Mouse (Mus musculus) liver, embryonic 15.5 days (tissue): Measurements from ENCODE around the gene Tmcc1. TPM values are rescaled to one million over a fixed set of nuclear protein-coding genes. Genes with fewer than 3 reads are reported as not detected.

ENCODE experiments used
- ATAC-seq: fragments of 200-750 bp; cut with Nextera tagmentation; 2 replicates; pipeline ENCODE4 v1.8.0; 2017; ENCODE audit warnings: moderate number of reproducible peaks, mild to moderate bottlenecking, moderate library complexity; ENCODE audit not compliant: insufficient read depth
- H3K27ac ChIP-seq: fragments of 300-500 bp; sonication (generic); replicated peaks from 2 replicates; pipeline ENCODE4 v1.5.1; 2015; ENCODE audit warnings: mild to moderate bottlenecking, inconsistent platforms
- H3K27me3 ChIP-seq: fragments of 300-500 bp; sonication (generic); 2 replicates; pipeline ENCODE4 v1.6.1; 2015; ENCODE audit warnings: mild to moderate bottlenecking, inconsistent platforms
- H3K36me3 ChIP-seq: fragments of 300-500 bp; sonication (generic); replicated peaks from 2 replicates; pipeline ENCODE4 v1.6.1; 2015; ENCODE audit warnings: moderate library complexity, mild to moderate bottlenecking, inconsistent platforms
- H3K4me1 ChIP-seq: fragments of 300-500 bp; sonication (generic); replicated peaks from 2 replicates; pipeline ENCODE4 v1.6.1; 2015; ENCODE audit warnings: inconsistent platforms
- H3K4me2 ChIP-seq: fragments of 300-500 bp; sonication (generic); 2 replicates; pipeline ENCODE4 v1.6.1; 2015; ENCODE audit warnings: moderate library complexity, mild to moderate bottlenecking, inconsistent platforms
- H3K4me3 ChIP-seq: fragments of 300-500 bp; sonication (generic); replicated peaks from 2 replicates; pipeline ENCODE4 v1.5.1; 2015; ENCODE audit warnings: mild to moderate bottlenecking, inconsistent platforms
- H3K9ac ChIP-seq: fragments of 300-500 bp; sonication (generic); 2 replicates; pipeline ENCODE4 v1.6.1; 2015; ENCODE audit warnings: moderate library complexity, mild to moderate bottlenecking, inconsistent platforms
- H3K9me3 ChIP-seq: fragments of 300-500 bp; sonication (generic); replicated peaks from 2 replicates; pipeline ENCODE4 v1.6.1; 2016; ENCODE audit warnings: inconsistent platforms
- WGBS: fragments of 180-500 bp; shearing (Covaris S2); methylation state at CpG from one replicate; pipeline ENCODE4 v1.1.7; 2015; ENCODE audit warnings: mixed read lengths; ENCODE audit not compliant: insufficient replicate concordance; 5-methylcytosine and 5-hydroxymethylcytosine counted together
- polyA plus RNA-seq: library from polyadenylated mRNA; unstranded; fragments of >200 nt; fragmentation: Nextera tagmentation; extraction: Ambion mirVana; gene quantifications from 2 replicates; pipeline ENCODE4 v1.2.1, GENCODE M21; 2015

Gene Tmcc1
- polyA plus RNA-seq, 1 experiment from 2014 or later: 3.5 TPM

DNA sequence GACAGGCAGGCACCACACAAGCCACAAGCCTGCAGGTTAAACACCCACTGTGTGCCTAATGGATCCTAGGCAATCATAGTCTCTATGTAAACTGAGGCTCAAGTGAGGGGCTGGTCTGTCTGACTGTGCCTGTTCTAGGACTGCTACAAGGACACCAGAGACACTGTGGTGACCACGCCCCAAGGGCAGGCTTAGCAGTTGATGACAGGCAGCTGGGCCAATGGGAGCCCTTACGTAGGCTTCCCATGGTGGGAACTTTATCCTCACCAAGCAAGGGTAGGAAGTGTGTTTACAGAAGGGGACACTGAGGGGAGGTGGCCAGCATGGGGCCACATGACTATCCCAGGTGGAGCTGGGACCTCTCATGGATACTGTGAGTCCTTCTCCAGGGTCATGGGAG, 194.1 kb downstream of the Tmcc1 start:
- Histone ChIP-seq H3K27ac (no peak overlapping the region), H3K4me2 (no peak overlapping the region), H3K4me3 (no peak overlapping the region), H3K36me3 (no peaks in the 10 kb centered on the region), H3K4me1 (peaks cover 45% of the 10 kb centered on the region), H3K9ac (no peak overlapping the region), H3K27me3 (peaks cover 33% of the 10 kb centered on the region), H3K9me3 (no peaks in the 10 kb centered on the region)
- WGBS: 69% methylated on average over 2 of the region's 2 CpGs
- ATAC-seq: no peak

DNA sequence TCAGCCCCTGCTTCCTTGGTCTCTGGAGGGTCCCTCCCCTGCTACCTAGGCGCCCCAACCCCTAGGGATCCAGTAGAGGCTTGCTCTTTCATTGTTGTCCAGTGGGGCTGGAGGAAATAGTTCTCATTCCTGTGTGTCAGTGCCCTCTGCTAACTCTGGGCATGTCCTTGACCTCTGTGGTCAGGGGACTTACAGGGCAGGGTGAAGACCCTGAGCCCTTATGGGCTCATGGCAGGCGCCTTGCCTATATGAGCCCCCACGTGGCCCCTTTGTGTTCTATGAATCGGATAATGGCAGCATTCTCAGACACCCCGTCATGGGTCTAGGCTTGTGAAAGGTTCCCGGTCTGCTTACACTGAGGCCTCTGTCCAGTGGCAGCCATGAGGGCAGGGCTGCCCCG, 194.5 kb downstream of the Tmcc1 start:
- 65% methylated on average over 7 of the region's 7 CpGs for WGBS
- H3K27me3 ChIP-seq: peaks cover 38% of the 10 kb centered on the region
- no peak overlapping the region for H3K4me3 ChIP-seq
- no peak overlapping the region for H3K9ac ChIP-seq
- H3K4me1 ChIP-seq: peaks cover 45% of the 10 kb centered on the region
- H3K9me3 ChIP-seq: no peaks in the 10 kb centered on the region
- no peak for ATAC-seq
- H3K27ac ChIP-seq: no peak overlapping the region
- no peak overlapping the region for H3K4me2 ChIP-seq
- no peaks in the 10 kb centered on the region for H3K36me3 ChIP-seq

DNA sequence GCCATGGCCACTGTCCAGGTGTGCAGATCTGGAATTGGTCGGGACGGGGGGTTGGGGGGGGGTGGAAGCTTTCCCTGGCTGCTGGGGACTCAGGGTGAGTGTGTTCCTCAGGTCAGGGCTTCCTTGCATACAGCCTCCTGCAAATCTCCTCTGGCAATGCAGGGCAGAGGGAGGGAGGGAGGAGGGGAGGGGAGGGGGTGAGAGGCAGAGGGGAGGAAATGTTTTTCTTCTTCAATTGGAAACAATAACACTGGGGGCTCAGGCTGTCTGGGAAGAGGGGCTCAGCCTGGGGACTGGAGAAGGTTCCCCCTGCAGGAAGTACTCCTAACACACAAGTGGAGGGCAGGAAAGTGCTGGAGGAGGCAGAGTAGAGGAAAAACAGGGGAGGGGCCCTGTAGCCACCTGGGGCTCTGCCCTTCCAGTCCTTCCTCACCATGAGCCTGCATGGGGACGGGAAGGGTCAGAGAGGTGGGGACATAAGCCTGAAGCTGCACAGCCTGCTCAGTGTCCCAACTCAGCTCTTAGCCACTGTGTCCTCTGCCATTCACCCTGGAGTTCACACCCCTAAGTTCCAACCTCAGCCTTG, 195.5 kb downstream of the Tmcc1 start:
- no peak overlapping the region for H3K9ac ChIP-seq
- peaks cover 47% of the 10 kb centered on the region for H3K27me3 ChIP-seq
- no peaks in the 10 kb centered on the region for H3K9me3 ChIP-seq
- no peak overlapping the region for H3K4me2 ChIP-seq
- H3K4me3 ChIP-seq: no peak overlapping the region
- no peak overlapping the region for H3K27ac ChIP-seq
- WGBS: 41% methylated on average over 3 of the region's 3 CpGs
- H3K4me1 ChIP-seq: peaks cover 48% of the 10 kb centered on the region
- no peak for ATAC-seq
- H3K36me3 ChIP-seq: no peaks in the 10 kb centered on the region

GRCm38 (mm10) chr6:115996171-115996851, 197.0 kb downstream of the Tmcc1 start:
- Histone ChIP-seq H3K27ac (peak overlapping the region; percentile 59; the same call in 1 of the 2 replicates), H3K36me3 (no peaks in the 10 kb centered on the region), H3K4me3 (no peak overlapping the region), H3K9ac (no peak overlapping the region), H3K27me3 (peaks cover 62% of the 10 kb centered on the region), H3K4me2 (no peak overlapping the region), H3K9me3 (no peaks in the 10 kb centered on the region), H3K4me1 (peaks cover 47% of the 10 kb centered on the region)
- ATAC-seq: peak; percentile 19; the same call in 1 of the 2 replicates
- 13% methylated on average over 6 of the region's 6 CpGs for WGBS

DNA sequence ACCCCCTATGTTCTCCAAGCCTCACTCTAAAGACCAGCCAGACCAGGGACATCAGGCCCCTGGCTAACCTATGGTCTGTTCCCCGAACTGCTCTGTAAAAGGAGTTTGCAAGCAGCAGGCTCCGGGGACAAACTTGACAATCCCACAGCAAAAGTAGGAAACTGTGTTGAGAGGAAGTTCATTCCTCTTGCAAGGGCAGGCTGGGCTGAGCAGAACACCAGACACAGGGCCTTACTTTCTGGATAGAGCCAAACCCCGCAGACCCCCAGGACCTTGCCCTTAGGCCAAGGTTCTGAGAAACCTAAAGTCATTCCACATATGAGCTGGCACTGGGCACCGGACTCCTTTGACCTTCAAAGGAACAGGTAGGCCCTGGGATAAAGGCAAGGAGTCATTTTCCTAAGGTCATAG, 197.8 kb downstream of the Tmcc1 start:
- WGBS: 32% methylated on average over 4 of the region's 4 CpGs
- H3K27ac ChIP-seq: peak overlapping the region; percentile 59
- H3K4me3 ChIP-seq: peak overlapping the region; percentile 59; the same call in 1 of the 2 replicates
- peaks cover 50% of the 10 kb centered on the region for H3K4me1 ChIP-seq
- H3K4me2 ChIP-seq: peak overlapping the region; percentile 80
- H3K9me3 ChIP-seq: no peaks in the 10 kb centered on the region
- ATAC-seq: no peak
- peaks cover 70% of the 10 kb centered on the region for H3K27me3 ChIP-seq
- H3K36me3 ChIP-seq: no peaks in the 10 kb centered on the region
- H3K9ac ChIP-seq: no peak overlapping the region

DNA sequence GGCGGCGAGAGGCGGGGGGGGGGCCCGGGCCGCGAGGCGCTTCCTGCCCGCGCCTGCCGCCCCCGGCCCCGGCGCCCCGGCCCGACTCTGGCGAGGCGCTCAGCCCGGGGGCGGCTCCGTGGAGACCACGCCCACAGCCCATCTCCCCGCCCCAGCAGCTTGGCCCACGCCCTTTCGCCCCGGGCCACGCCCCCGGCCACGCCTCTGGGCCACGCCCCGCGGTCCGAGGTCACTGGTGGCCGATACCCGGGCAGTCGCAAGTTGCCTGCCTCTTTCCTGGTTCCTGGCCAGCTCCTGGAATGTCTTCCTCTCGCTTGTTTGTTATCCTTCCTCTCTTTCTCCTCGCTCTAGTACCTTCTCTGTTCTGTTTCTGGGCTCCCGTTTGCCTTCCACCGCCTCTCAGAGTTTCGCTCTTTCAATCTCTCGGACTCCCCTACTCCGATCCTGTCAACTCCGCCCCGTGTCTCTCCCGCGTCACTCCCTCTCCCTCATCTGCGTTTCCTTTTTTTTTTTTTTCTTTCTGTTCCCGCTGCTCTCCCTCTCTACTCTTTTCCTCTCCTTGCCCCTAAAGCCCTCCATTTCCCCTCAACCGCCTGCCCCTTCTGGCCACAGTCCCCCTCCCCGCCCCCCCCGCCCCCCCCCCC, 198.3 kb downstream of the Tmcc1 start, which contains the start of gene Plxnd1:
Gene Plxnd1, minus strand, starts transcription at position 129 of the 644 bp plus-strand sequence.
- no peaks in the 10 kb centered on the region for H3K36me3 ChIP-seq
- H3K4me3 ChIP-seq: peak within 1 kb of the TSS; percentile 59
- peak within 1 kb of the TSS; percentile 59 for H3K27ac ChIP-seq
- peak within 1 kb of the TSS; percentile 80 for H3K4me2 ChIP-seq
- peak; percentile 77 for ATAC-seq
- 1% methylated on average over 46 of the region's 51 CpGs for WGBS
- H3K27me3 ChIP-seq: peaks cover 75% of the 10 kb centered on the region
- H3K4me1 ChIP-seq: peaks cover 50% of the 10 kb centered on the region
- peak within 1 kb of the TSS; percentile 40; the same call in 1 of the 2 replicates for H3K9ac ChIP-seq
- H3K9me3 ChIP-seq: no peaks in the 10 kb centered on the region

GRCm38 (mm10) chr6:115994146-115994876, 199.0 kb downstream of the Tmcc1 start:
- Histone ChIP-seq H3K9me3 (no peaks in the 10 kb centered on the region), H3K27me3 (peaks cover 82% of the 10 kb centered on the region), H3K4me2 (peak overlapping the region; percentile 80), H3K4me3 (peak overlapping the region; percentile 59), H3K4me1 (peaks cover 50% of the 10 kb centered on the region), H3K36me3 (no peaks in the 10 kb centered on the region), H3K27ac (no peak overlapping the region), H3K9ac (peak overlapping the region; percentile 40; the same call in 1 of the 2 replicates)
- ATAC-seq: peak; percentile 46
- under 1% methylated on average over 93 of the region's 93 CpGs for WGBS

DNA sequence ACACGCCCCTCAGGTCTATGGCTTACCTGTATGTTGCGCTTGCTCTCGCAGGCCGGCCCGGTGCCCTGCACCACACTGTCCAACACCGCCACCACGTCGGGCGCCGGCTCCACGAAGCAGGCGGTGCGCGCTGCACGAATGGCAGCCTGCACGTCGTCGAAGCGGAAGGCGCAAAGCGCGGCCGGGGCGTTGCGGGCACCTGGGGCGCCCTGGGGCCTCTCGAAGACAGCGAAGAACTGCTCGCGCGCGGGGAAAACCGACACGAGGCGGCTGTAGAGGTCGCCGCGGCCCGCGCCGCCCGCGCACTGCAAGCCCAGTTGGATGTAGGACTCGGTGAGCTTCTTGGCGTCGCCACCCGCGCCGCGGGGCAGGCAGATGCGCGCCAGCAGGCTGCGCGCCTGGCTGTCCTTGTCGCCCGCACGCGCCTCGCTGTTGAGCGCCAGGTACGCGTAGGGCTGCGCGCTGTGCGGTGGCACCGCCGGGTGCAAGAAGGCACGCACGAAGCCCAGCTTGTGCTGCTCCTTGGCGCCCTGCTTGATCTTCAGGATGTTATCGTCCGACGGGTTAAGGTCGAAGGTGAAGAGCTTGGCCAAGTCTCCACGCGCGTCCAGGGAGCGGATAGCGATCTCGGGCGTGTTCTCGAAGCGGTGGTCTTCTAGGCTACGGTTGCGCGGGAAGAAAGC, 199.7 kb downstream of the Tmcc1 start:
- no peak for ATAC-seq
- H3K27ac ChIP-seq: no peak overlapping the region
- H3K4me2 ChIP-seq: peak overlapping the region; percentile 80
- 1% methylated on average over 86 of the region's 86 CpGs for WGBS
- no peak overlapping the region for H3K9ac ChIP-seq
- H3K4me3 ChIP-seq: peak overlapping the region; percentile 59
- peaks cover 88% of the 10 kb centered on the region for H3K27me3 ChIP-seq
- no peaks in the 10 kb centered on the region for H3K36me3 ChIP-seq
- no peaks in the 10 kb centered on the region for H3K9me3 ChIP-seq
- peaks cover 46% of the 10 kb centered on the region for H3K4me1 ChIP-seq

GRCm38 (mm10) chr6:115992981-115993380, 200.3 kb downstream of the Tmcc1 start:
- Histone ChIP-seq H3K36me3 (no peaks in the 10 kb centered on the region), H3K27me3 (peaks cover 91% of the 10 kb centered on the region), H3K4me1 (peaks cover 46% of the 10 kb centered on the region), H3K4me3 (peak overlapping the region; percentile 59), H3K4me2 (peak overlapping the region; percentile 80), H3K27ac (no peak overlapping the region), H3K9me3 (no peaks in the 10 kb centered on the region), H3K9ac (no peak overlapping the region)
- no peak for ATAC-seq
- WGBS: 37% methylated on average over 6 of the region's 6 CpGs

DNA sequence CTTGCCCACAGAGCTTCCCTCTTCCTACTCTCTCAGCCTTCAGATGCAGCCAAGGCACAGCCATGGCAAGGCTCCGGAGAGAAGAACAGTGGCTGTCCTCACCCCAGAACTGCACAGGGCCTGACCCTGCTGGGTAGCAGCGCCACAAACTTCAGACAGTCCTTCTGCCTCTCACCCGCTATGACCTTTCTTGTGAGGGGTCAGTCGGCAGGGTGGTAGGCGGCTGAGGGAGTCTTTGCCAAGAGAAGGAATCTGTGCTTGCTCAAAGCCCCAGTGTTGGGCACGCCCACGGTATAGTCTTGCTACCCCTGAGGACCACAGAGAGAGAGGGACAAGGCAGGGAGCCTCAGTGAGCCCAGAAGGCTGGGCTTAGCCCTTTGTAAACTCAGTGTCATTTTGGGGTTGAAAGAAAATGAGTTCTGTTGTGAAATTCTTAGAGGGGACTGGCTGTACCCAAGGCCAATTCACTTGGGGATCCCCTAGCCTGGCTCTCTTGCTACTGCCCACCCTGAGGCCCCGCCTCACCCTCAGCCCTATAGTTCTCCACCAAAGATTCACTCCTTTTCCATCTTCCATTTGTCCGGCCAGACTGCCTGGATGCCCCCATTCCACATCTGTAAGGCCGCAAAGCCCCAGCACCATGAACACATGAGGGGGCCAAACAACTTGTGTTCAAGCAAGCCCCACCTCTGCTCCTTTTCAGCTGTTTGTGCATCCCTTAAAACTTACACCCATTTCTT, 201.2 kb downstream of the Tmcc1 start:
- ATAC-seq: no peak
- Histone ChIP-seq H3K4me1 (peaks cover 46% of the 10 kb centered on the region), H3K4me3 (peak overlapping the region; percentile 59), H3K9me3 (no peaks in the 10 kb centered on the region), H3K27me3 (peaks cover 85% of the 10 kb centered on the region), H3K36me3 (no peaks in the 10 kb centered on the region), H3K9ac (no peak overlapping the region), H3K4me2 (peak overlapping the region; percentile 80), H3K27ac (no peak overlapping the region)
- 34% methylated on average over 10 of the region's 10 CpGs for WGBS
